Mouse (Mus musculus) midbrain, embryonic 15.5 days (tissue): ENCODE data around the gene Hectd1. TPM values are rescaled to one million over a fixed set of nuclear protein-coding genes. Genes with fewer than 3 reads are reported as not detected.

Source experiments
- ATAC-seq: fragments of 200-750 bp; cut with Nextera tagmentation; replicated peaks from 2 replicates; pipeline ENCODE4 v1.8.0; 2017; ENCODE audit warnings: moderate TSS enrichment
- H3K27ac ChIP-seq: fragments of 300-500 bp; sonication (generic); 2 replicates; pipeline ENCODE4 v1.5.1; 2015; ENCODE audit warnings: mild to moderate bottlenecking, inconsistent platforms
- H3K27me3 ChIP-seq: fragments of 300-500 bp; sonication (generic); replicated peaks from 2 replicates; pipeline ENCODE4 v1.6.1; 2015; ENCODE audit warnings: inconsistent platforms
- H3K36me3 ChIP-seq: fragments of 300-500 bp; sonication (generic); replicated peaks from 2 replicates; pipeline ENCODE4 v1.6.1; 2015; ENCODE audit warnings: inconsistent platforms
- H3K4me1 ChIP-seq: fragments of 300-500 bp; sonication (generic); 2 replicates; pipeline ENCODE4 v1.6.1; 2015; ENCODE audit warnings: inconsistent platforms
- H3K4me2 ChIP-seq: fragments of 300-500 bp; sonication (generic); 2 replicates; pipeline ENCODE4 v1.6.1; 2015; ENCODE audit warnings: inconsistent platforms, mild to moderate bottlenecking, moderate library complexity
- H3K4me3 ChIP-seq: fragments of 300-500 bp; sonication (generic); 2 replicates; pipeline ENCODE4 v1.5.1; 2015; ENCODE audit warnings: mild to moderate bottlenecking, inconsistent platforms
- H3K9ac ChIP-seq: fragments of 300-500 bp; sonication (generic); 2 replicates; pipeline ENCODE4 v1.6.1; 2015; ENCODE audit warnings: mild to moderate bottlenecking, inconsistent platforms
- H3K9me3 ChIP-seq: fragments of 300-500 bp; sonication (generic); 2 replicates; pipeline ENCODE4 v1.6.1; 2016; ENCODE audit warnings: inconsistent platforms
- WGBS: fragments of 180-500 bp; shearing (Covaris S2); methylation state at CpG from one replicate; pipeline ENCODE4 v1.1.7; 2015; ENCODE audit warnings: mixed read lengths; 5-methylcytosine and 5-hydroxymethylcytosine counted together
- polyA plus RNA-seq: library from polyadenylated mRNA; unstranded; fragments of >200 nt; fragmentation: Nextera tagmentation; extraction: Ambion mirVana; gene quantifications from 2 replicates; pipeline ENCODE4 v1.2.1, GENCODE M21; 2015

The Hectd1 gene
- polyA plus RNA-seq = 39.3 and 40.8 TPM in 2 replicates

GRCm38 (mm10) chr12:51829290-51830076 lies at the start of gene Hectd1:
Gene Hectd1, minus strand, starts transcription at chr12:51829536.
- WGBS = under 1% methylated on average over 110 of the region's 114 CpGs

GRCm38 (mm10) chr12:51871446-51872144 lies 42.3 kb upstream of the Hectd1 start:
- 80% methylated on average over 11 of the region's 11 CpGs for WGBS
- ATAC-seq = no peak
- H3K4me1 ChIP-seq = no peaks in the 10 kb centered on the region
- no peaks in the 10 kb centered on the region; the same call in 1 of the 2 replicates for H3K36me3 ChIP-seq
- no peak overlapping the region for H3K9ac ChIP-seq
- no peak overlapping the region for H3K4me2 ChIP-seq
- no peaks in the 10 kb centered on the region for H3K27me3 ChIP-seq
- H3K9me3 ChIP-seq = no peaks in the 10 kb centered on the region
- H3K27ac ChIP-seq = no peak overlapping the region
- H3K4me3 ChIP-seq = no peak overlapping the region

More at GRCm38 (mm10) chr12:51829290-51830076, at the start of gene Hectd1:
- Histone ChIP-seq H3K9ac (peak within 1 kb of the TSS; percentile 99), H3K9me3 (no peaks in the 10 kb centered on the region), H3K4me3 (peak within 1 kb of the TSS; percentile 91), H3K27ac (peak within 1 kb of the TSS; percentile 98), H3K4me1 (peaks cover 21% of the 10 kb centered on the region), H3K27me3 (no peaks in the 10 kb centered on the region), H3K36me3 (0 out of 2 replicates have a peak, but pooled peaks cover 8% of the 10 kb centered on the region), H3K4me2 (peak within 1 kb of the TSS; percentile 78)
- peak; percentile 94 for ATAC-seq

- H3K9ac ChIP-seq = no peak overlapping the region
- no peak overlapping the region for H3K4me3 ChIP-seq
- WGBS = 81% methylated on average over 3 of the region's 3 CpGs
- no peaks in the 10 kb centered on the region for H3K9me3 ChIP-seq
- no peak overlapping the region for H3K4me2 ChIP-seq
- peaks cover 18% of the 10 kb centered on the region for H3K4me1 ChIP-seq
- no peaks in the 10 kb centered on the region for H3K27me3 ChIP-seq
- H3K36me3 ChIP-seq = no peaks in the 10 kb centered on the region
- no peak for ATAC-seq
- H3K27ac ChIP-seq = no peak overlapping the region
Observed at GRCm38 (mm10) chr12:51869511-51869910, 40.2 kb upstream of the Hectd1 start.

GRCm38 (mm10) chr12:51867076-51867475 lies 37.7 kb upstream of the Hectd1 start:
- no peak for ATAC-seq
- Histone ChIP-seq H3K9ac (no peak overlapping the region), H3K4me1 (peaks cover 18% of the 10 kb centered on the region), H3K27me3 (no peaks in the 10 kb centered on the region), H3K4me3 (no peak overlapping the region), H3K36me3 (no peaks in the 10 kb centered on the region), H3K4me2 (no peak overlapping the region), H3K9me3 (no peaks in the 10 kb centered on the region), H3K27ac (no peak overlapping the region)
- 87% methylated on average over 8 of the region's 8 CpGs for WGBS

- Histone ChIP-seq H3K9me3 (no peaks in the 10 kb centered on the region), H3K4me3 (no peak overlapping the region), H3K9ac (no peak overlapping the region), H3K27ac (peak overlapping the region; percentile 65), H3K4me2 (no peak overlapping the region), H3K4me1 (peaks cover 18% of the 10 kb centered on the region), H3K27me3 (no peaks in the 10 kb centered on the region), H3K36me3 (no peaks in the 10 kb centered on the region)
- 0 out of 2 replicates have a peak, but pooled peaks have one; percentile 16 for ATAC-seq
- 57% methylated on average over 13 of the region's 13 CpGs for WGBS
Observed at GRCm38 (mm10) chr12:51866226-51866910, 37.0 kb upstream of the Hectd1 start.

GRCm38 (mm10) chr12:51865790-51866179 lies 36.4 kb upstream of the Hectd1 start:
- WGBS = 8% methylated on average over 4 of the region's 4 CpGs
- peak; percentile 90 for ATAC-seq
- Histone ChIP-seq H3K4me1 (peaks cover 18% of the 10 kb centered on the region), H3K9me3 (no peaks in the 10 kb centered on the region), H3K9ac (no peak overlapping the region), H3K27me3 (no peaks in the 10 kb centered on the region), H3K36me3 (no peaks in the 10 kb centered on the region), H3K27ac (peak overlapping the region; percentile 65), H3K4me2 (peak overlapping the region; percentile 6; the same call in 1 of the 2 replicates), H3K4me3 (no peak overlapping the region)

- Histone ChIP-seq H3K4me2 (peak overlapping the region; percentile 6; the same call in 1 of the 2 replicates), H3K36me3 (no peaks in the 10 kb centered on the region), H3K4me1 (peaks cover 18% of the 10 kb centered on the region), H3K27ac (peak overlapping the region; percentile 65), H3K27me3 (no peaks in the 10 kb centered on the region), H3K9ac (no peak overlapping the region), H3K9me3 (no peaks in the 10 kb centered on the region), H3K4me3 (no peak overlapping the region)
- 40% methylated on average over 9 of the region's 9 CpGs for WGBS
- peak; percentile 47; the same call in 1 of the 2 replicates for ATAC-seq
Observed at GRCm38 (mm10) chr12:51865061-51865789, 35.9 kb upstream of the Hectd1 start.

- H3K27me3 ChIP-seq = no peaks in the 10 kb centered on the region
- 95% methylated on average over 14 of the region's 14 CpGs for WGBS
- no peak overlapping the region for H3K4me3 ChIP-seq
- H3K9ac ChIP-seq = no peak overlapping the region
- H3K4me1 ChIP-seq = peaks cover 18% of the 10 kb centered on the region
- no peaks in the 10 kb centered on the region for H3K36me3 ChIP-seq
- H3K27ac ChIP-seq = no peak overlapping the region
- no peak overlapping the region for H3K4me2 ChIP-seq
- no peaks in the 10 kb centered on the region for H3K9me3 ChIP-seq
- ATAC-seq = no peak
Observed at GRCm38 (mm10) chr12:51863116-51864002, 34.0 kb upstream of the Hectd1 start.

- WGBS = 76% methylated on average over 13 of the region's 13 CpGs
- H3K36me3 ChIP-seq = no peaks in the 10 kb centered on the region
- no peak for ATAC-seq
- no peaks in the 10 kb centered on the region for H3K4me1 ChIP-seq
- H3K9me3 ChIP-seq = no peaks in the 10 kb centered on the region
- no peak overlapping the region for H3K9ac ChIP-seq
- no peak overlapping the region for H3K27ac ChIP-seq
- no peak overlapping the region for H3K4me3 ChIP-seq
- H3K27me3 ChIP-seq = no peaks in the 10 kb centered on the region
- no peak overlapping the region for H3K4me2 ChIP-seq
Observed at GRCm38 (mm10) chr12:51858134-51859028, 29.0 kb upstream of the Hectd1 start.

GRCm38 (mm10) chr12:51856768-51857295 lies 27.5 kb upstream of the Hectd1 start:
- H3K36me3 ChIP-seq = no peaks in the 10 kb centered on the region
- no peaks in the 10 kb centered on the region for H3K27me3 ChIP-seq
- H3K4me2 ChIP-seq = no peak overlapping the region
- no peaks in the 10 kb centered on the region for H3K4me1 ChIP-seq
- H3K4me3 ChIP-seq = no peak overlapping the region
- H3K27ac ChIP-seq = no peak overlapping the region
- ATAC-seq = no peak
- H3K9me3 ChIP-seq = no peaks in the 10 kb centered on the region
- no peak overlapping the region for H3K9ac ChIP-seq
- 89% methylated on average over 8 of the region's 8 CpGs for WGBS
